Mouse (Mus musculus): ENCODE data around the gene Gdpd2.

Gdpd2 gene

GRCm38 (mm10) chrX:100729665-100730188 lies at the start of gene Gdpd2:
Gdpd2 (plus strand) TSS chrX:100729873.
- no peak for DNase-seq (ENCODE audit: low read depth, low spot score)

- DNase-seq (ENCODE audit: low read depth, low spot score): no peak
These were observed 43.1 kb upstream of the Gdpd2 start for GRCm38 (mm10) chrX:100686527-100686926.

GRCm38 (mm10) chrX:100687360-100688032 lies 42.2 kb upstream of the Gdpd2 start:
- no peak for DNase-seq (ENCODE audit: low read depth, low spot score)

- no peak for DNase-seq (ENCODE audit: low read depth, low spot score)
These were observed 41.7 kb upstream of the Gdpd2 start for GRCm38 (mm10) chrX:100688033-100688370.

GRCm38 (mm10) chrX:100696776-100697175 lies 32.9 kb upstream of the Gdpd2 start:
- no peak for DNase-seq (ENCODE audit: low read depth, low spot score)

GRCm38 (mm10) chrX:100708032-100708431 lies 21.6 kb upstream of the Gdpd2 start:
- DNase-seq (ENCODE audit: low read depth, low spot score): no peak

GRCm38 (mm10) chrX:100716173-100716572 lies 13.5 kb upstream of the Gdpd2 start:
- DNase-seq (ENCODE audit: low read depth, low spot score): no peak

- no peak for DNase-seq (ENCODE audit: low read depth, low spot score)
These were observed 726 bp upstream of the Gdpd2 start for GRCm38 (mm10) chrX:100728947-100729346.

GRCm38 (mm10) chrX:100730266-100730665 lies 593 bp downstream of the Gdpd2 start:
- DNase-seq (ENCODE audit: low read depth, low spot score): no peak

- DNase-seq (ENCODE audit: low read depth, low spot score): no peak
These were observed 4.7 kb downstream of the Gdpd2 start for GRCm38 (mm10) chrX:100734359-100734758.

GRCm38 (mm10) chrX:100738918-100739317 lies 9.2 kb downstream of the Gdpd2 start:
- no peak for DNase-seq (ENCODE audit: low read depth, low spot score)

- no peak for DNase-seq (ENCODE audit: low read depth, low spot score)
These were observed 9.8 kb downstream of the Gdpd2 start for GRCm38 (mm10) chrX:100739443-100739842.

- DNase-seq (ENCODE audit: low read depth, low spot score): no peak
These were observed 11.1 kb downstream of the Gdpd2 start for GRCm38 (mm10) chrX:100740785-100741184.

GRCm38 (mm10) chrX:100741940-100742339 lies 12.3 kb downstream of the Gdpd2 start:
- DNase-seq (ENCODE audit: low read depth, low spot score): peak; percentile 25

GRCm38 (mm10) chrX:100765855-100766254 lies 36.2 kb downstream of the Gdpd2 start:
- DNase-seq (ENCODE audit: low read depth, low spot score): no peak

GRCm38 (mm10) chrX:100767181-100767884 lies 37.7 kb downstream of the Gdpd2 start, which contains the start of gene Dlg3:
Dlg3 (plus strand) TSS chrX:100767722.
- DNase-seq (ENCODE audit: low read depth, low spot score): peak; percentile 44

- DNase-seq (ENCODE audit: low read depth, low spot score): no peak
These were observed 38.4 kb downstream of the Gdpd2 start for GRCm38 (mm10) chrX:100767885-100768626.

- DNase-seq (ENCODE audit: low read depth, low spot score): no peak
These were observed 39.6 kb downstream of the Gdpd2 start for GRCm38 (mm10) chrX:100769281-100769680.

- DNase-seq (ENCODE audit: low read depth, low spot score): peak; percentile 62
These were observed 44.7 kb downstream of the Gdpd2 start for GRCm38 (mm10) chrX:100774341-100774811.

GRCm38 (mm10) chrX:100775405-100775804 lies 45.7 kb downstream of the Gdpd2 start:
- no peak for DNase-seq (ENCODE audit: low read depth, low spot score)

GRCm38 (mm10) chrX:100776494-100776893 lies 46.8 kb downstream of the Gdpd2 start:
- DNase-seq (ENCODE audit: low read depth, low spot score): peak; percentile 60

All from CD4-positive helper T cell, adult 2 months (primary cell).